Comparison of ENCODE assay signal across 14 mouse cellular contexts in the genomic region with DNA sequence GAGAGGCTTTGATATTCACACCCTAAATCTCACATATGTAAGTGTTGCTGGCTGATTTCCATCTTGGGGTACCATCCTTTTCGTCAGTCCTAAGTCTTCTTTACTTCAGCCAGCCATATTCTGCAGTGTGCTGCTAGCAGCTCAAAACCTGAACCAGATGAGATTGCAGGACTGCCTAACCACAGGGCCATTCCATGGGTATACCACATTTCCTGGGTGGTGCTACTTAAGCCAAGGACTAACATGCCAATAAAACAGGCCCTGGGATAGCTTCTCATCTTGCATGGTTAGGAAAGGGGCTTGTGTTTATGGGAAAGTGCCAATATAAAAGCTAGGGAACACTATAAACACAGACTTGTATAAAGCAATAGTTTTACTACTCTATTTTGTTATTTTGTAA.
"Had no signal": no experiment of that assay in that cellular context is flagged by ENCODE, and none has a peak within 500 bp of the region (broad histone marks: within the 10 kb centered on the region; RNA-seq: fewer than 3 reads in every experiment).

No protein-coding gene starts in this region.

- DNase-seq: kidney, adult 18-20 months; layer of hippocampus, adult 9-11 months; lung, embryonic 14.5 days had no signal

- H3K9me3 ChIP-seq: limb, embryonic 10.5 days; limb, embryonic 13.5 days; midbrain, embryonic 15.5 days; neural tube, embryonic 13.5 days had no signal

- H3K36me3 ChIP-seq: limb, embryonic 10.5 days; limb, embryonic 13.5 days; midbrain, embryonic 15.5 days; neural tube, embryonic 13.5 days had no signal

- H3K4me1 ChIP-seq: limb, embryonic 10.5 days; midbrain, embryonic 15.5 days had no signal

- ATAC-seq: lung, postnatal 0 days; midbrain, embryonic 15.5 days had no signal

- H3K4me2 ChIP-seq: limb, embryonic 13.5 days; lung, embryonic 14.5 days; midbrain, embryonic 11.5 days; midbrain, embryonic 15.5 days; neural tube, embryonic 13.5 days had no signal

- H3K9ac ChIP-seq: limb, embryonic 13.5 days; liver, embryonic 14.5 days; liver, postnatal 0 days; lung, embryonic 14.5 days; midbrain, embryonic 15.5 days; neural tube, embryonic 13.5 days had no signal

- H3K4me3 ChIP-seq: layer of hippocampus, adult 2 months; limb, embryonic 10.5 days; limb, embryonic 13.5 days; midbrain, embryonic 15.5 days; neural tube, embryonic 13.5 days had no signal

- H3K27me3 ChIP-seq: limb, embryonic 13.5 days; midbrain, embryonic 15.5 days; neural tube, embryonic 13.5 days had no signal

- H3K27ac ChIP-seq: kidney, postnatal 0 days; layer of hippocampus, adult 2 months; limb, embryonic 10.5 days; limb, embryonic 13.5 days; liver, embryonic 14.5 days; macrophage; midbrain, embryonic 15.5 days; neural tube, embryonic 13.5 days had no signal
